ENCODE assay signal across 9 mouse cellular contexts in the genomic region with DNA sequence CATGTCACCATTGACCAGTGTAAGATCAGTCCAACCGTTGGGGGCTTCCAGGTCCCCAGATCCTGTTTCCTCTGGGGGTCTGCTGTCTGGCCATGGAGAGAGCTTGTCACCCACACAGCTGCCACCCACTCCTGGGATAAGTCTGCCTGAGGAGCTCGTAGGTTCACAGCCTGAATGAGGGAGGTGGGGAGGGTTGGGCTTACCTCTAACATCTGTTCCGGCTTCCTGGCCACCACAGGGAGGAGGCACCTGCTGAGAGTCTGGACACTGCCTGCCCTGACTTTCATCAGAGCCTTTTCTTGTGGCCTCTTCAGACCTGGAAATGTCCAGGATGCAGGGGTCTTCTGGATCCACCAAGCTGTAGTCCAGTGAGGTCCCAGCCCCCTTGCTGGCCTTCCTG. TPM values are rescaled to one million over a fixed set of nuclear protein-coding genes. Genes with fewer than 3 reads are reported as not detected.
DNase-seq lines count a peak whose midpoint lies in the region; ATAC-seq and TF ChIP-seq lines count a peak whose summit lies in the region.
"Had no signal": no experiment of that assay in that cellular context is flagged by ENCODE, and none has a peak within 500 bp of the region (broad histone marks: within the 10 kb centered on the region; RNA-seq: fewer than 3 reads in every experiment).

No protein-coding gene starts in this region.

- no peak for TF ChIP-seq POLR2A in kidney, adult 2 months (IDR thresholded peaks at IDR 0.05; ENCODE audit: low read depth, low read length)

- H3K4me2 ChIP-seq in forebrain, embryonic 15.5 days (replicated peaks) = no peak overlapping the region
- H3K4me2 ChIP-seq in liver, embryonic 14.5 days (ENCODE audit: low read depth) = peak overlapping the region; percentile 31
- no peak overlapping the region for H3K4me2 ChIP-seq in liver, embryonic 12.5 days
- peak overlapping the region; percentile 62 for H3K4me2 ChIP-seq in liver, postnatal 0 days (ENCODE audit: low read depth, low read length)
- H3K4me2 ChIP-seq: midbrain, embryonic 13.5 days had no signal

- H3K4me1 ChIP-seq in forebrain, embryonic 10.5 days = peaks cover 37% of the 10 kb centered on the region
- H3K4me1 ChIP-seq in forebrain, embryonic 15.5 days = no peaks in the 10 kb centered on the region
- H3K4me1 ChIP-seq in liver, embryonic 14.5 days (replicated peaks; ENCODE audit: control insufficient read depth in 2 of 2, insufficient read depth in 2 of 2, low read length in 1 of 2) = no peaks in the 10 kb centered on the region; a peak in 1 of 4 replicates
- H3K4me1 ChIP-seq in liver, embryonic 12.5 days = no peaks in the 10 kb centered on the region; the same call in 1 of the 2 replicates
- peaks cover 22% of the 10 kb centered on the region for H3K4me1 ChIP-seq in kidney, adult 2 months (ENCODE audit: control insufficient read depth, insufficient read depth, low read length)
- peaks cover 3% of the 10 kb centered on the region; the same call in 1 of the 2 replicates for H3K4me1 ChIP-seq in liver, postnatal 0 days (ENCODE audit: insufficient read depth)

- no peak for TF ChIP-seq CTCF in liver, embryonic 14.5 days (IDR thresholded peaks at IDR 0.05; ENCODE audit: low read depth)
- TF ChIP-seq CTCF in kidney, adult 2 months (conservative IDR thresholded peaks at IDR 0.05; ENCODE audit: insufficient read depth, insufficient read length, low read depth, low read length) = no peak
- no peak for TF ChIP-seq CTCF in liver, postnatal 0 days (IDR thresholded peaks at IDR 0.05; ENCODE audit: low read depth)

- H3K4me3 ChIP-seq in forebrain, embryonic 10.5 days = peak overlapping the region; percentile 5; the same call in 1 of the 2 replicates
- H3K4me3 ChIP-seq in forebrain, embryonic 15.5 days = no peak overlapping the region
- H3K4me3 ChIP-seq in liver, embryonic 14.5 days (ENCODE audit: insufficient read depth in 1 of 2, low read depth in 2 of 2, low read length in 2 of 2) = peak overlapping the region in 1 of 2 experiments; percentile 16; a peak in 1 of 4 replicates
- H3K4me3 ChIP-seq in liver, embryonic 12.5 days = no peak overlapping the region
- peak overlapping the region; percentile 61 for H3K4me3 ChIP-seq in kidney, adult 2 months (ENCODE audit: insufficient read depth, low read depth, low read length)
- peak overlapping the region; percentile 15 for H3K4me3 ChIP-seq in liver, postnatal 0 days (ENCODE audit: low read depth, low read length)
- H3K4me3 ChIP-seq: midbrain, embryonic 13.5 days had no signal

- TF ChIP-seq EP300 in liver, embryonic 14.5 days (IDR thresholded peaks at IDR 0.05; ENCODE audit: low read depth) = no peak
- no peak for TF ChIP-seq EP300 in liver, postnatal 0 days (IDR thresholded peaks at IDR 0.05; ENCODE audit: low read depth)

- WGBS in forebrain, embryonic 10.5 days = 49% methylated on average over 3 of the region's 3 CpGs
- 48% methylated on average over 3 of the region's 3 CpGs for WGBS in forebrain, embryonic 15.5 days
- WGBS in liver, embryonic 14.5 days (ENCODE audit: insufficient replicate concordance) = 43% methylated on average over 3 of the region's 3 CpGs
- WGBS in liver, embryonic 12.5 days (ENCODE audit: insufficient replicate concordance) = 34% methylated on average over 3 of the region's 3 CpGs
- WGBS in kidney, adult 2 months = 20% methylated on average over 3 of the region's 3 CpGs
- WGBS in liver, postnatal 0 days (ENCODE audit: insufficient replicate concordance) = 31% methylated on average over 3 of the region's 3 CpGs

- no peak for ATAC-seq in forebrain, embryonic 15.5 days (replicated peaks)
- no peak for ATAC-seq in liver, embryonic 14.5 days (ENCODE audit: insufficient read depth)
- ATAC-seq in liver, embryonic 12.5 days = no peak
- ATAC-seq in liver, postnatal 0 days = no peak

- DNase-seq in forebrain, embryonic 10.5 days (ENCODE audit: extremely low spot score, low spot score) = no peak
- no peak for DNase-seq in liver, embryonic 14.5 days (ENCODE audit: low read depth in 3 of 3, low spot score in 3 of 3)
- DNase-seq in kidney, adult 2 months = peak; percentile 74
- no peak for DNase-seq in liver, postnatal 0 days
- no peak for DNase-seq in layer of hippocampus, postnatal 25 days (ENCODE audit: extremely low spot score in 1 of 2, low spot score in 1 of 2)
- no peak for DNase-seq in frontal cortex, adult 2 months (ENCODE audit: extremely low spot score in 1 of 2, low spot score in 1 of 2)

- no peaks in the 10 kb centered on the region for H3K9me3 ChIP-seq in forebrain, embryonic 10.5 days
- H3K9me3 ChIP-seq in forebrain, embryonic 15.5 days = no peaks in the 10 kb centered on the region
- no peaks in the 10 kb centered on the region for H3K9me3 ChIP-seq in liver, embryonic 14.5 days (ENCODE audit: control insufficient read depth, low read length)
- no peaks in the 10 kb centered on the region for H3K9me3 ChIP-seq in liver, embryonic 12.5 days (replicated peaks)
- H3K9me3 ChIP-seq in liver, postnatal 0 days (ENCODE audit: low read length) = no peaks in the 10 kb centered on the region
- H3K9me3 ChIP-seq: midbrain, embryonic 13.5 days had no signal

- peaks cover 14% of the 10 kb centered on the region for H3K27me3 ChIP-seq in forebrain, embryonic 10.5 days (ENCODE audit: poor library complexity, severe bottlenecking)
- no peaks in the 10 kb centered on the region for H3K27me3 ChIP-seq in forebrain, embryonic 15.5 days
- H3K27me3 ChIP-seq in liver, embryonic 14.5 days (ENCODE audit: control insufficient read depth, insufficient read depth, low read length) = no peaks in the 10 kb centered on the region
- H3K27me3 ChIP-seq in liver, embryonic 12.5 days (replicated peaks) = 0 out of 2 replicates have a peak, but pooled peaks cover 9% of the 10 kb centered on the region
- no peaks in the 10 kb centered on the region for H3K27me3 ChIP-seq in kidney, adult 2 months (replicated peaks; ENCODE audit: control insufficient read depth, insufficient read depth, low read length)
- no peaks in the 10 kb centered on the region for H3K27me3 ChIP-seq in liver, postnatal 0 days (ENCODE audit: insufficient read depth, low read length)

- peak overlapping the region; percentile 72 for H3K27ac ChIP-seq in forebrain, embryonic 10.5 days
- no peak overlapping the region for H3K27ac ChIP-seq in forebrain, embryonic 15.5 days (replicated peaks)
- H3K27ac ChIP-seq in liver, embryonic 14.5 days = no peak overlapping the region
- no peak overlapping the region for H3K27ac ChIP-seq in liver, embryonic 12.5 days
- H3K27ac ChIP-seq in kidney, adult 2 months (ENCODE audit: insufficient read depth, low read depth, low read length) = peak overlapping the region; percentile 87
- H3K27ac ChIP-seq in liver, postnatal 0 days (ENCODE audit: low read depth) = 0 out of 2 replicates have a peak overlapping the region, but pooled peaks have one; percentile 87
- H3K27ac ChIP-seq: midbrain, embryonic 13.5 days had no signal

- no peaks in the 10 kb centered on the region for H3K36me3 ChIP-seq in forebrain, embryonic 10.5 days (replicated peaks)
- no peaks in the 10 kb centered on the region for H3K36me3 ChIP-seq in forebrain, embryonic 15.5 days
- no peaks in the 10 kb centered on the region for H3K36me3 ChIP-seq in liver, embryonic 14.5 days (replicated peaks; ENCODE audit: control insufficient read depth, insufficient read depth, low read depth)
- no peaks in the 10 kb centered on the region for H3K36me3 ChIP-seq in liver, embryonic 12.5 days
- no peaks in the 10 kb centered on the region; the same call in 1 of the 2 replicates for H3K36me3 ChIP-seq in kidney, adult 2 months (ENCODE audit: control insufficient read depth, insufficient read depth, low read length)
- no peaks in the 10 kb centered on the region for H3K36me3 ChIP-seq in liver, postnatal 0 days (replicated peaks; ENCODE audit: insufficient read depth, low read length)
- H3K36me3 ChIP-seq: midbrain, embryonic 13.5 days had no signal

- no peak overlapping the region for H3K9ac ChIP-seq in forebrain, embryonic 15.5 days (replicated peaks)
- H3K9ac ChIP-seq in liver, embryonic 14.5 days (replicated peaks) = no peak overlapping the region
- no peak overlapping the region for H3K9ac ChIP-seq in liver, embryonic 12.5 days
- H3K9ac ChIP-seq in liver, postnatal 0 days (replicated peaks) = no peak overlapping the region
- H3K9ac ChIP-seq: midbrain, embryonic 13.5 days had no signal

RNA-seq across cellular contexts. Expression of a gene that starts 0.8 kb away (rescaled TPM):
- polyA plus RNA-seq in forebrain, embryonic 10.5 days (2016; fragmentation: Nextera tagmentation; extraction: Ambion mirVana) = 0.21 and 0.24 TPM in 2 replicates
- 0.28 and 0.33 TPM in 2 replicates for polyA plus RNA-seq in forebrain, embryonic 15.5 days (2015; fragmentation: Nextera tagmentation; extraction: Ambion mirVana)
- polyA plus RNA-seq in liver, embryonic 14.5 days (2012; rRNA removed) = 0.34 and 0.39 TPM in 2 replicates
- polyA plus RNA-seq in liver, embryonic 14.5 days (2014; fragmentation: Nextera tagmentation; extraction: Ambion mirVana) = 0.20 and 0.23 TPM in 2 replicates
- polyA plus RNA-seq in liver, embryonic 12.5 days (2016; fragmentation: Nextera tagmentation; extraction: Ambion mirVana) = 0.06 and 0.10 TPM in 2 replicates
- polyA plus RNA-seq in kidney, adult 2 months (2012; rRNA removed) = 39.9 and 46.7 TPM in 2 replicates
- 0.65 and 0.67 TPM in 2 replicates for polyA plus RNA-seq in liver, postnatal 0 days (2015; fragmentation: Nextera tagmentation; extraction: Ambion mirVana)
- 1 to 10 TPM; 8.1 to 9.8 TPM for total RNA-seq in layer of hippocampus, postnatal 25 days (2021)
- polyA plus RNA-seq in frontal cortex, adult 2 months (2012; rRNA removed) = 4.4 and 5.0 TPM in 2 replicates

Comparison
In these comparisons a context has a peak if more than half of its experiments do, and no peak if none do; other contexts are left out.
1. H3K27ac ChIP-seq: peak in forebrain, embryonic 10.5 days (single experiment), kidney, adult 2 months (single experiment) and liver, postnatal 0 days (single experiment); none in forebrain, embryonic 15.5 days (single experiment), liver, embryonic 14.5 days (single experiment) and liver, embryonic 12.5 days (single experiment).
2. H3K4me3 ChIP-seq: peak in forebrain, embryonic 10.5 days (single experiment), kidney, adult 2 months (single experiment) and liver, postnatal 0 days (single experiment); none in forebrain, embryonic 15.5 days (single experiment) and liver, embryonic 12.5 days (single experiment).
3. H3K4me2 ChIP-seq: peak in liver, embryonic 14.5 days (single experiment) and liver, postnatal 0 days (single experiment); none in forebrain, embryonic 15.5 days (single experiment) and liver, embryonic 12.5 days (single experiment).